Mouse (Mus musculus): ENCODE results near the gene Retnla. TPM values are rescaled to one million over a fixed set of nuclear protein-coding genes. Genes with fewer than 3 reads are reported as not detected.
"Not testable (repeated sequence)": the region's sequence is repeated elsewhere in the genome, so short reads cannot be mapped to it uniquely, and the experiment has no call there.

The Retnla gene
- total RNA-seq, 1 experiment, result not detected

GRCm38 (mm10) chr16:48843671-48844386 lies 1.5 kb downstream of the Retnla start:
- Histone ChIP-seq H3K27ac (ENCODE audit: insufficient read depth, low read depth, low read length, poor library complexity, severe bottlenecking) (no peak overlapping the region), H3K4me3 (ENCODE audit: insufficient read depth in 1 of 2, low read depth in 1 of 2, low read length in 2 of 2, poor library complexity in 1 of 2, severe bottlenecking in 1 of 2) (no peak overlapping the region), H3K9me3 (ENCODE audit: control insufficient read depth, insufficient read depth, low read depth, low read length) (no peaks in the 10 kb centered on the region), H3K9ac (ENCODE audit: insufficient read depth, low read depth, low read length, poor library complexity, severe bottlenecking) (no peak overlapping the region), H3K4me1 (ENCODE audit: control insufficient read depth in 2 of 2, insufficient read depth in 2 of 2, low read length in 2 of 2, poor library complexity in 1 of 2) (no peaks in the 10 kb centered on the region), H3K36me3 (ENCODE audit: control insufficient read depth, insufficient read depth, low read length, poor library complexity, severe bottlenecking) (no peaks in the 10 kb centered on the region)
- no peak for DNase-seq (ENCODE audit: low read depth, low spot score)
- TF ChIP-seq ZNF384 (IDR thresholded peaks at IDR 0.05; ENCODE audit: low read depth, low read length), result no peak
- TF ChIP-seq ZC3H11A (IDR thresholded peaks at IDR 0.05; ENCODE audit: borderline replicate concordance, low read depth, low read length), result no peak
- in situ Hi-C loops (cut with MboI; ENCODE audit: low sequenced_read_pairs in 2 of 2, unreplicated experiment in 2 of 2), result no loop called here

DNA sequence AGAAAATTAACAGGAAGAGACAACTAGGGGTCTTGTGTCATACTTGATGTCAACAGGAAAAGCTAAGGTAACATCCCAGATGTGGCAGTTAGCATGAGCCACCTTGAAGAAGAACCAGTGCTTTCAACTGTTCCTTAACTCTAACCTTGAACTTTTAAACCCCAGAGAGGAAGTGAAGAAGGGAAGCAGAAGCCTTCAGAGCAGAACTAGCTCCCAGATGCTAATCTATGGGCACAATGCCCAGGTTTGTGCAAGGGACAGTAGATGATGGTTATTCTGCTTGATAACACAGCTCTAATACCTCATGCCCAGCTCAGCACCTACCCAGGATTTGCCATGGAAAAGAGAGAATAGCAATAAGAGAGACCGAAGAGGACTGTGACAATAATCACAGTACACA lies 22.7 kb downstream of the Retnla start:
- H3K9ac ChIP-seq (ENCODE audit: insufficient read depth, low read depth, low read length, poor library complexity, severe bottlenecking); in situ Hi-C loops (cut with MboI; ENCODE audit: low sequenced_read_pairs in 2 of 2, unreplicated experiment in 2 of 2); H3K27ac ChIP-seq (ENCODE audit: insufficient read depth, low read depth, low read length, poor library complexity, severe bottlenecking); H3K4me1 ChIP-seq (ENCODE audit: control insufficient read depth in 2 of 2, insufficient read depth in 2 of 2, low read length in 2 of 2, poor library complexity in 1 of 2); DNase-seq (ENCODE audit: low read depth, low spot score); H3K4me3 ChIP-seq (ENCODE audit: insufficient read depth in 1 of 2, low read depth in 1 of 2, low read length in 2 of 2, poor library complexity in 1 of 2, severe bottlenecking in 1 of 2); H3K9me3 ChIP-seq (ENCODE audit: control insufficient read depth, insufficient read depth, low read depth, low read length); H3K36me3 ChIP-seq (ENCODE audit: control insufficient read depth, insufficient read depth, low read length, poor library complexity, severe bottlenecking): not testable (repeated sequence)

DNA sequence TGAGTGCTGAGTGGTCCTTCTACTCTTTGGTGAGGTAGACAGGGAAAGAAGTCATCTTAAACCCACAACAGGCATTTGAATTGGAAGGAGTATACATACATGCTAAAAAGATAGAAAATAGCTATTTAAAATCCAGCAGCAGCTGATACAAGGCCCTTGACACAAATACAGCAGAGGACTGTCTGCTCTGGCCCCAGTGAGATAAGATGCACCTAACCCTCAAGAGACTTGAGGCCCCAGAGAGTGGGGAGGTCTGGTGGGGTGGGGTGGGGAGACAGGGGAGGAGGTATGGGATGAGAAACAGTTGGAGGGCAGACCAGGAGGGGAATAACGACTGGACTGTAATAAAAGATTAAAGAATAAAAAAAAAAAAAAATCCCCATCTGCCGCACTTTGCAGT lies 25.3 kb downstream of the Retnla start:
- Histone ChIP-seq H3K27ac (ENCODE audit: insufficient read depth, low read depth, low read length, poor library complexity, severe bottlenecking) (no peak overlapping the region), H3K9ac (ENCODE audit: insufficient read depth, low read depth, low read length, poor library complexity, severe bottlenecking) (no peak overlapping the region), H3K36me3 (ENCODE audit: control insufficient read depth, insufficient read depth, low read length, poor library complexity, severe bottlenecking) (no peaks in the 10 kb centered on the region), H3K4me1 (ENCODE audit: control insufficient read depth in 2 of 2, insufficient read depth in 2 of 2, low read length in 2 of 2, poor library complexity in 1 of 2) (peaks cover 0 to 3% of the 10 kb centered on the region in 2 experiments; a peak in 2 of 4 replicates), H3K9me3 (ENCODE audit: control insufficient read depth, insufficient read depth, low read depth, low read length) (no peaks in the 10 kb centered on the region), H3K4me3 (ENCODE audit: insufficient read depth in 1 of 2, low read depth in 1 of 2, low read length in 2 of 2, poor library complexity in 1 of 2, severe bottlenecking in 1 of 2) (no peak overlapping the region)
- TF ChIP-seq CHD2 (IDR thresholded peaks at IDR 0.05; ENCODE audit: low read depth, low read length) (no peak), ZC3H11A (IDR thresholded peaks at IDR 0.05; ENCODE audit: borderline replicate concordance, low read depth, low read length) (no peak), ZNF384 (IDR thresholded peaks at IDR 0.05; ENCODE audit: low read depth, low read length) (no peak), MAFK (IDR thresholded peaks at IDR 0.05; ENCODE audit: insufficient read depth, low read depth, low read length) (no peak), HCFC1 (IDR thresholded peaks at IDR 0.05; ENCODE audit: borderline replicate concordance, insufficient read depth, low read length) (no peak)
- in situ Hi-C loops (cut with MboI; ENCODE audit: low sequenced_read_pairs in 2 of 2, unreplicated experiment in 2 of 2), result no loop called here
- DNase-seq (ENCODE audit: low read depth, low spot score), result no peak

GRCm38 (mm10) chr16:48868663-48869062 lies 26.3 kb downstream of the Retnla start:
- in situ Hi-C loops (cut with MboI; ENCODE audit: low sequenced_read_pairs in 2 of 2, unreplicated experiment in 2 of 2), result no loop called here
- H3K9me3 ChIP-seq (ENCODE audit: control insufficient read depth, insufficient read depth, low read depth, low read length), result no peaks in the 10 kb centered on the region
- no peaks in the 10 kb centered on the region for H3K36me3 ChIP-seq (ENCODE audit: control insufficient read depth, insufficient read depth, low read length, poor library complexity, severe bottlenecking)
- no peak overlapping the region for H3K4me3 ChIP-seq (ENCODE audit: insufficient read depth in 1 of 2, low read depth in 1 of 2, low read length in 2 of 2, poor library complexity in 1 of 2, severe bottlenecking in 1 of 2)
- TF ChIP-seq ZNF384 (IDR thresholded peaks at IDR 0.05; ENCODE audit: low read depth, low read length), result no peak
- no peak for TF ChIP-seq CHD2 (IDR thresholded peaks at IDR 0.05; ENCODE audit: low read depth, low read length)
- no peak for TF ChIP-seq ZC3H11A (IDR thresholded peaks at IDR 0.05; ENCODE audit: borderline replicate concordance, low read depth, low read length)
- TF ChIP-seq MAFK (IDR thresholded peaks at IDR 0.05; ENCODE audit: insufficient read depth, low read depth, low read length), result no peak
- no peak for TF ChIP-seq HCFC1 (IDR thresholded peaks at IDR 0.05; ENCODE audit: borderline replicate concordance, insufficient read depth, low read length)
- H3K4me1 ChIP-seq (ENCODE audit: control insufficient read depth in 2 of 2, insufficient read depth in 2 of 2, low read length in 2 of 2, poor library complexity in 1 of 2), result peaks cover 0 to 3% of the 10 kb centered on the region in 2 experiments; a peak in 2 of 4 replicates
- H3K9ac ChIP-seq (ENCODE audit: insufficient read depth, low read depth, low read length, poor library complexity, severe bottlenecking), result no peak overlapping the region
- DNase-seq (ENCODE audit: low read depth, low spot score), result no peak
- H3K27ac ChIP-seq (ENCODE audit: insufficient read depth, low read depth, low read length, poor library complexity, severe bottlenecking), result no peak overlapping the region

DNA sequence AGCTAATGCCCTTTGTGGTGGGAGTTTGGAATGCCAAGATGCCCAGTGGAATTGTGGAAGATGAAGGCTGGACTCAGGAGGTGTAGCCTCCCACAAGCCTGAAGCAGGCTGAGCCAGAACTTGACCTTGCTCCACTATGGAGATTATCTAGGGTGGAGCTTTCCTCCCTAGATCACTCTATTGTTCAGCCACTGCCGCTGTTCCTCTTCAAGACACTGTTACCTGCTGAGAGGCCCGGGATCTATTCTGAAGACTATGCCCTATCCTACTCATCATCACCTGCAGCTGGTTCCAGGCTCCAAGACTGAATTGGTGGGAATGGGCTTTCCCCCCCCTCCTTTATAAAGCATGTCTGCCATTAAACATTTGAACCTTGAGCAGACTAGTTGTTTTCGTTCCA lies 27.3 kb downstream of the Retnla start:
- no peak overlapping the region for H3K27ac ChIP-seq (ENCODE audit: insufficient read depth, low read depth, low read length, poor library complexity, severe bottlenecking)
- H3K9ac ChIP-seq (ENCODE audit: insufficient read depth, low read depth, low read length, poor library complexity, severe bottlenecking), result no peak overlapping the region
- H3K36me3 ChIP-seq (ENCODE audit: control insufficient read depth, insufficient read depth, low read length, poor library complexity, severe bottlenecking), result no peaks in the 10 kb centered on the region
- TF ChIP-seq ZC3H11A (IDR thresholded peaks at IDR 0.05; ENCODE audit: borderline replicate concordance, low read depth, low read length), result no peak
- no peak for TF ChIP-seq MAFK (IDR thresholded peaks at IDR 0.05; ENCODE audit: insufficient read depth, low read depth, low read length)
- TF ChIP-seq HCFC1 (IDR thresholded peaks at IDR 0.05; ENCODE audit: borderline replicate concordance, insufficient read depth, low read length), result no peak
- no peak for TF ChIP-seq CHD2 (IDR thresholded peaks at IDR 0.05; ENCODE audit: low read depth, low read length)
- no peak for TF ChIP-seq ZNF384 (IDR thresholded peaks at IDR 0.05; ENCODE audit: low read depth, low read length)
- H3K9me3 ChIP-seq (ENCODE audit: control insufficient read depth, insufficient read depth, low read depth, low read length), result no peaks in the 10 kb centered on the region
- in situ Hi-C loops (cut with MboI; ENCODE audit: low sequenced_read_pairs in 2 of 2, unreplicated experiment in 2 of 2), result no loop called here
- DNase-seq (ENCODE audit: low read depth, low spot score), result peak; percentile 28
- peaks cover 0 to 3% of the 10 kb centered on the region in 2 experiments; a peak in 2 of 4 replicates for H3K4me1 ChIP-seq (ENCODE audit: control insufficient read depth in 2 of 2, insufficient read depth in 2 of 2, low read length in 2 of 2, poor library complexity in 1 of 2)
- no peak overlapping the region for H3K4me3 ChIP-seq (ENCODE audit: insufficient read depth in 1 of 2, low read depth in 1 of 2, low read length in 2 of 2, poor library complexity in 1 of 2, severe bottlenecking in 1 of 2)
